Mouse (Mus musculus) intestine, embryonic 15.5 days (tissue): ENCODE results near the gene Tpx2. TPM values are rescaled to one million over a fixed set of nuclear protein-coding genes. Genes with fewer than 3 reads are reported as not detected.

ENCODE experiments used
- ATAC-seq: fragments of 200-750 bp; cut with Nextera tagmentation; 2 replicates; pipeline ENCODE4 v1.8.0; 2017; ENCODE audit warnings: moderate TSS enrichment, moderate library complexity
- H3K27ac ChIP-seq: fragments of 300-500 bp; sonication (generic); 2 replicates; pipeline ENCODE4 v1.5.1; 2015; ENCODE audit warnings: mild to moderate bottlenecking, inconsistent platforms
- H3K27me3 ChIP-seq: fragments of 300-500 bp; sonication (generic); replicated peaks from 2 replicates; pipeline ENCODE4 v1.6.1; 2015; ENCODE audit warnings: inconsistent platforms
- H3K36me3 ChIP-seq: fragments of 300-500 bp; sonication (generic); 2 replicates; pipeline ENCODE4 v1.6.1; 2015; ENCODE audit warnings: inconsistent platforms
- H3K4me1 ChIP-seq: fragments of 300-500 bp; sonication (generic); replicated peaks from 2 replicates; pipeline ENCODE4 v1.6.1; 2015; ENCODE audit warnings: inconsistent platforms
- H3K4me2 ChIP-seq: fragments of 300-500 bp; sonication (generic); replicated peaks from 2 replicates; pipeline ENCODE4 v1.6.1; 2015; ENCODE audit warnings: mild to moderate bottlenecking, inconsistent platforms
- H3K4me3 ChIP-seq: fragments of 300-500 bp; sonication (generic); replicated peaks from 2 replicates; pipeline ENCODE4 v1.5.1; 2015; ENCODE audit warnings: inconsistent platforms
- H3K9ac ChIP-seq: fragments of 300-500 bp; sonication (generic); 2 replicates; pipeline ENCODE4 v1.6.1; 2015; ENCODE audit warnings: inconsistent platforms
- H3K9me3 ChIP-seq: fragments of 300-500 bp; sonication (generic); 2 replicates; pipeline ENCODE4 v1.6.1; 2016; ENCODE audit warnings: inconsistent platforms
- WGBS: fragments of 180-500 bp; shearing (Covaris S2); methylation state at CpG from one replicate; pipeline ENCODE4 v1.1.7; 2015; 5-methylcytosine and 5-hydroxymethylcytosine counted together
- polyA plus RNA-seq: library from polyadenylated mRNA; unstranded; fragments of >200 nt; fragmentation: Nextera tagmentation; extraction: Ambion mirVana; gene quantifications from 2 replicates; pipeline ENCODE4 v1.2.1, GENCODE M21; 2015

The Tpx2 gene
- polyA plus RNA-seq, 1 experiment from 2014 or later, result 67.6 TPM

DNA sequence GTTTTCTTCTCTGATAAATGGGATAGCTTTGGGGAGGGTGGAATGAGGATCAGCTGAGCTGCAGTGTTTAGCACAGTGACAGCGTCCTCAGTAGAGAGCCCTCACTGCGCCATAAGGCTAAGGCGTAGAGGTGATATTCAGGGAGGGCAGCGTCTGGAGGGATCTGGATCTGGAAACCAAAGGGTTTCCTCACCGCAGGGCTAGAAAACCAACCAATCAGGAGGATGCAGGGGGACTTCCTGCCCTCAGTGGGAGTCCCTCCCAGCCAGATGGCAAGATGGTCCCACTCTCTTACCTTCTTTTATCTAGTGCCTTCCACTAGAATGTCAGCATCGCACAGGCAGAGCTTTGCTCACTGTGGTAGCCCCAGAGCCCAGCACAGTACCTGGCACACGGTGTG lies 94.0 kb downstream of the Tpx2 start:
- no peak for ATAC-seq
- H3K27ac ChIP-seq, result no peak overlapping the region
- no peaks in the 10 kb centered on the region for H3K36me3 ChIP-seq
- H3K27me3 ChIP-seq, result peaks cover 72% of the 10 kb centered on the region
- no peak overlapping the region for H3K9ac ChIP-seq
- no peak overlapping the region for H3K4me2 ChIP-seq
- 29% methylated on average over 7 of the region's 7 CpGs for WGBS
- no peak overlapping the region for H3K4me3 ChIP-seq
- peaks cover 5% of the 10 kb centered on the region for H3K4me1 ChIP-seq
- no peaks in the 10 kb centered on the region for H3K9me3 ChIP-seq

DNA sequence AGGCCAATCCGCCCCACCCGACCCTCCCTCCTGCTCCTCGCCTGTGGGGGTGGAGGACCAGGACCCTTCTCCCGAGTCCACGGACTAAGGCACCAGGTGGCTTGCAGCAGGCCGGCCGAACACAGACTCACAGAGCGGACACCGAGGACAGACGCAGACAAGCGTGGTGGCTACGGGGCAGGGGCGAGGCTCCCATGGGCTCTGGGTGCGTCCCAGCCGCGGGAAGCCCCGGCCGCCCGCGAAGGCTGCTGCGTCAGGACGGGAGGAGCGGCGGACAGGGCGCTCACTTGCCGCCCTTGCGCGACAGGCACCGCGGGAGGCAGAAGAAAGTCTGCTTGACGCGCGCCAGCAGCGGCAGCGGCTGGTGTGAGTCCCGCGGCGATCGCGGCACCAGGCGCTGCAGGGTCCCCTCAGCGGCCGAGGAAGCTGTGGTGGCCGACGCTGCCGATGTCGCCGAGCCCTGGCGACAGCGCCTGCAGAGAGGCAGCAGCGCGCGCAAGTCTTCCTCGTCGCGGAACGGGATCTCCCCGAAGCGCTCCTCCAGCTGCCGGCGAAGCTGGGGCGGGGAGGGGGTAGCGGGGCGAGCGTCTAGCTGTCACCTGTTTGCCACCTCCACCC lies 95.2 kb downstream of the Tpx2 start:
- 1% methylated on average over 52 of the region's 65 CpGs for WGBS
- peaks cover 82% of the 10 kb centered on the region for H3K27me3 ChIP-seq

DNA sequence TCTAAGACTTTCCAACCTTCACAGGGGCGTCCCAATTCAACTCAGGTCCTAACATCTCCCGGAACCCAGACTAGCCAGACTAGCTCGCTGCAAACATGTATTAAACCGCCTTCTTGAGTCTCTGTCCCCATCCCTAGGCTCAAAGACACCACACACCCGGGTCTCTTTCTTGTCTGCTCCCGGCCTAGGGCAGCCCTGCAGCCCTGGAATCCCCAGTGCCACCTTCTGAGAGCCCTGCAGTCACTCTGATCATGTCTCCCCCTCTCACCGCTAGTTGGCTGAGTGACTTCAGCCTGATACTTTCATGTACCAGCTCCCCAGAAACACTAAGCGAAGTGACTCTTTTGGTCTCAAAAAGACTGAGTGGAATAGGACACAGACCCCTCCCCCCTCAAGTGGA lies 95.8 kb downstream of the Tpx2 start:
- no peak for ATAC-seq
- no peaks in the 10 kb centered on the region for H3K9me3 ChIP-seq
- H3K9ac ChIP-seq, result no peak overlapping the region
- H3K4me2 ChIP-seq, result peak overlapping the region; percentile 77
- peak overlapping the region; percentile 35 for H3K4me3 ChIP-seq
- WGBS, result 10% methylated on average over 8 of the region's 8 CpGs
- H3K4me1 ChIP-seq, result peaks cover 5% of the 10 kb centered on the region
- peaks cover 88% of the 10 kb centered on the region for H3K27me3 ChIP-seq
- H3K36me3 ChIP-seq, result no peaks in the 10 kb centered on the region
- no peak overlapping the region for H3K27ac ChIP-seq

More for the DNA sequence above, 95.2 kb downstream of the Tpx2 start:
- H3K4me1 ChIP-seq, result peaks cover 5% of the 10 kb centered on the region
- H3K4me3 ChIP-seq, result peak overlapping the region; percentile 35
- no peaks in the 10 kb centered on the region for H3K36me3 ChIP-seq
- ATAC-seq, result no peak
- H3K9ac ChIP-seq, result no peak overlapping the region
- H3K27ac ChIP-seq, result no peak overlapping the region
- no peaks in the 10 kb centered on the region for H3K9me3 ChIP-seq
- peak overlapping the region; percentile 77 for H3K4me2 ChIP-seq

DNA sequence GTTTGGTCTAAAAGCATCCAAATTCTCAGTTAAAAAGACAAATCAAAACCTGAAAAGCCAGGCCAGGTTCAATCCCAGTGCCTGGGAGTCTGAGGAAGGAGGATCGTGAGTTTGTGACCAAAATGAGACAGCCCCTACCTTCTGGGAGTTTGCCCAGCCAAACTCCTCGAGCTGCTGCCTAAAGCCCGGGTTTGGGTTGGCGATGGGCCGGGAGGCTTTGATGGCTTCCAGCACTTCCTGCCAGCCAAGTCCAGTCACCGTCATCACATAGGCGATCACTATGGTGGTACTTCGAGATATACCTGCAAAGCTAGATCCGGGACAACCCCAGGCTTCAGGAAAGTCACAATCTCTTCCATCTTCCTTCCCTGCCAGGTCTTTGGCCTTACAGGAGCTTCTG lies 96.2 kb downstream of the Tpx2 start:
- Histone ChIP-seq H3K4me1 (peaks cover 5% of the 10 kb centered on the region), H3K4me2 (no peak overlapping the region), H3K4me3 (no peak overlapping the region), H3K27ac (no peak overlapping the region), H3K27me3 (peaks cover 89% of the 10 kb centered on the region), H3K9me3 (no peaks in the 10 kb centered on the region), H3K9ac (no peak overlapping the region), H3K36me3 (no peaks in the 10 kb centered on the region)
- 58% methylated on average over 9 of the region's 9 CpGs for WGBS
- no peak for ATAC-seq

Other genes starting within 250 kb of the Tpx2 start
- gene Defb45, start 248.6 kb upstream of the Tpx2 start, polyA plus RNA-seq, result not detected in 2 replicates
- not detected in 2 replicates for gene Defb36, start 243.6 kb upstream of the Tpx2 start, polyA plus RNA-seq
- gene Defb25, start 224.9 kb upstream of the Tpx2 start, polyA plus RNA-seq, result 0.67 and 2.3 TPM in 2 replicates
- 10.0 and 10.3 TPM in 2 replicates for gene Rem1, start 221.0 kb upstream of the Tpx2 start, polyA plus RNA-seq
- 115 and 120 TPM in 2 replicates for gene H13, start 178.5 kb upstream of the Tpx2 start, polyA plus RNA-seq
- gene Mcts2, start 160.9 kb upstream of the Tpx2 start, polyA plus RNA-seq, result 26.3 and 26.8 TPM in 2 replicates
- gene Id1, start 111.7 kb upstream of the Tpx2 start, polyA plus RNA-seq, result 102 and 116 TPM in 2 replicates
- gene Cox4i2, start 93.8 kb upstream of the Tpx2 start, polyA plus RNA-seq, result 12.2 and 14.2 TPM in 2 replicates
- gene Bcl2l1, start 16.2 kb upstream of the Tpx2 start, polyA plus RNA-seq, result 61.9 and 64.0 TPM in 2 replicates
- 0.06 TPM in 1 of 2 replicates, not detected in the other for gene Mylk2, start 63.4 kb downstream of the Tpx2 start, polyA plus RNA-seq
- gene Foxs1, start 85.2 kb downstream of the Tpx2 start, polyA plus RNA-seq, result 3.1 and 3.9 TPM in 2 replicates
- 0.14 and 0.36 TPM in 2 replicates for gene Dusp15, start 103.7 kb downstream of the Tpx2 start, polyA plus RNA-seq
- 0.18 TPM in 1 of 2 replicates, not detected in the other for gene Ttll9, start 114.5 kb downstream of the Tpx2 start, polyA plus RNA-seq
- 90.2 and 96.2 TPM in 2 replicates for gene Pdrg1, start 167.5 kb downstream of the Tpx2 start, polyA plus RNA-seq
- 0.10 TPM in 2 replicates for gene Xkr7, start 183.9 kb downstream of the Tpx2 start, polyA plus RNA-seq
- gene Ccm2l, start 218.0 kb downstream of the Tpx2 start, polyA plus RNA-seq, result 1.5 and 2.0 TPM in 2 replicates